Mouse (Mus musculus) forebrain, embryonic 11.5 days (tissue): Measurements from ENCODE around the gene Cxcl9. TPM values are rescaled to one million over a fixed set of nuclear protein-coding genes. Genes with fewer than 3 reads are reported as not detected.

Source experiments
- ATAC-seq: fragments of 200-750 bp; cut with Nextera tagmentation; replicated peaks from 2 replicates; pipeline ENCODE4 v1.8.0; 2017; ENCODE audit warnings: moderate TSS enrichment; ENCODE audit not compliant: low FRiP score
- DNase-seq: peaks from one replicate; pipeline ENCODE4 v3.0.0-alpha.2; 2017; ENCODE audit warnings: low spot score
- H3K27ac ChIP-seq: fragments of 300-500 bp; sonication (generic); 2 replicates; pipeline ENCODE4 v1.5.1; 2014; ENCODE audit warnings: low read depth, low read length
- H3K27me3 ChIP-seq: fragments of 300-500 bp; sonication (generic); 2 replicates; pipeline ENCODE4 v1.6.1; 2014; ENCODE audit warnings: mild to moderate bottlenecking, low read length, mixed read lengths; ENCODE audit not compliant: control insufficient read depth, insufficient read depth
- H3K36me3 ChIP-seq: fragments of 300-500 bp; sonication (generic); 2 replicates; pipeline ENCODE4 v1.6.1; 2014; ENCODE audit warnings: mild to moderate bottlenecking, low read length, moderate library complexity, mixed read lengths; ENCODE audit not compliant: control insufficient read depth, insufficient read depth
- H3K4me1 ChIP-seq: fragments of 300-500 bp; sonication (generic); replicated peaks from 2 replicates; pipeline ENCODE4 v1.6.1; 2014; ENCODE audit warnings: low read length, mixed read lengths; ENCODE audit not compliant: control insufficient read depth, insufficient read depth
- H3K4me2 ChIP-seq: fragments of 300-500 bp; sonication (generic); 2 replicates; pipeline ENCODE4 v1.6.1; 2014; ENCODE audit warnings: low read depth, mild to moderate bottlenecking, low read length, moderate library complexity, mixed read lengths; ENCODE audit not compliant: severe bottlenecking
- H3K4me3 ChIP-seq: fragments of 300-500 bp; sonication (generic); 2 replicates; pipeline ENCODE4 v1.5.1; 2014; ENCODE audit warnings: low read depth, low read length
- H3K9ac ChIP-seq: fragments of 300-500 bp; sonication (generic); 2 replicates; pipeline ENCODE4 v1.6.1; 2014; ENCODE audit warnings: low read length
- H3K9me3 ChIP-seq: fragments of 300-500 bp; sonication (generic); 2 replicates; pipeline ENCODE4 v1.6.1; 2016; ENCODE audit warnings: low read length, mixed read lengths; ENCODE audit not compliant: control insufficient read depth
- WGBS: fragments of 180-500 bp; shearing (Covaris S2); extraction: QIAGEN DNeasy Blood & Tissue Kit; methylation state at CpG from one replicate; pipeline ENCODE4 v1.1.7; 2014; 5-methylcytosine and 5-hydroxymethylcytosine counted together
- polyA plus RNA-seq: library from polyadenylated mRNA; unstranded; fragments of >200 nt; fragmentation: Nextera tagmentation; extraction: Ambion mirVana; gene quantifications from 2 replicates; pipeline ENCODE4 v1.2.1, GENCODE M21; 2014

The Cxcl9 gene
- polyA plus RNA-seq, 1 experiment from 2014 or later = not detected

DNA sequence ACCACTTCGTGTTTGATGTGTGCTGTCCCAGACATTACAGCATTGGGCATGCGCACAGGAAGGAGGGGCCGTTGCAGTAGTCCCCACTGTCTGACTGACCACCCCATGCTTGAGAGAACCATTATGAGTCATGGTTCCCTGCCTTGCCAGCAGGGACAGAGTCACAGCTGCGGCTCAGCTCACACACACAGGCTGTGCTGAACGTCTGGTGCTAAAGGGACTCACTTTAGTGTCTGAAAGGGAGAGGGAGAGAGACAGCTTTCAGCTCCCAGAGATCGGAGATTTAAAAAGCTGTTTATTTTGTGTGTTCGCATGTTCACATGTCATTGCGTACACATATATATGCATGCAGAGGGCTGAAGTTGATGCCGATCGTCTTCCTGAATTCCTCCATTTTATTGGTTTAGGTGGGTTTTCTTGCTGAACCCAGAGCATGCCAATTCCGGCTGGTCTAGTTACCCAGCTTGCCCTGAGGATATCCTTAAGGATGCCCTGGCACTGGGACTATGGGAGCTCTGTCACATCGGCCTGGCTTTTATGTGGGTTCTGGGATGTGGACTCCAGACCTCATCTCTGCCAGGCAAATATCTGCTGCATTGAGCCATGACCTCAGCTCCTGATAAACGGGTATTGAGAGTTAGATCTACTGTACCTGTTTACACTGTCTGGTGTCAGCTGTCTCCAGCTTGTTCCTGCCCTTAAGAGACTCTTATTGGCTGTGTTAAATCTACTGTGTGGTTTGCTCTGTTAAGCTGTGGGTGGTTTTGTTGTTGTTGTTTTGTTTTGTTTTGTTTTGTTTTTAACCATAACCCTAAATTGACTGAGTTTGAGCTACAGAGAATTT lies 41.5 kb upstream of the Cxcl9 start:
- no peaks in the 10 kb centered on the region for H3K36me3 ChIP-seq
- 78% methylated on average over 13 of the region's 13 CpGs for WGBS
- no peak overlapping the region for H3K9ac ChIP-seq
- no peaks in the 10 kb centered on the region for H3K4me1 ChIP-seq
- ATAC-seq = 0 out of 2 replicates have a peak, but pooled peaks have one; percentile 24
- no peak overlapping the region for H3K4me2 ChIP-seq
- no peaks in the 10 kb centered on the region for H3K27me3 ChIP-seq
- H3K27ac ChIP-seq = no peak overlapping the region
- no peaks in the 10 kb centered on the region for H3K9me3 ChIP-seq
- no peak for DNase-seq
- no peak overlapping the region for H3K4me3 ChIP-seq

DNA sequence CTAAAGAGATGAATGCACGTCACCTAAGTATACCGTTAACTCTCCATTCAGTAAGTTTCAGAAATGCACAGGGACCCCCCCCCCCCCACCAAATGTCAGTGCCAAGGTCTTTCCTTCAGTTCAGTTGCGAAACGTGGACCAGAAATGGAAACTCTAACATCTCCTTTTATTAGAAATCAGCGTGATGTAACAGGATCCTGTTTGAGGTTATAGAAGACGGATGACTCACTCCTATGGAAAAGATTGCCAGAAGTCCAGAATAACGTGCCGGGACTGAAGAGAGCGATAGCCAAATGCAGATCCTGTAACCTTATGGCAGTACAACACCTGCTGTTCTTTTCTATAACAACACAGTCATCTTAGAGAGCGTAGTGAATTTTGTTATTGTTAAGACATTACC lies 40.5 kb upstream of the Cxcl9 start:
- no peak overlapping the region for H3K4me3 ChIP-seq
- ATAC-seq (no peak), DNase-seq (no peak)
- H3K27me3 ChIP-seq = no peaks in the 10 kb centered on the region
- H3K36me3 ChIP-seq = no peaks in the 10 kb centered on the region
- no peak overlapping the region for H3K9ac ChIP-seq
- H3K9me3 ChIP-seq = no peaks in the 10 kb centered on the region
- WGBS = 87% methylated on average over 10 of the region's 10 CpGs
- H3K27ac ChIP-seq = no peak overlapping the region
- no peaks in the 10 kb centered on the region for H3K4me1 ChIP-seq
- no peak overlapping the region for H3K4me2 ChIP-seq

DNA sequence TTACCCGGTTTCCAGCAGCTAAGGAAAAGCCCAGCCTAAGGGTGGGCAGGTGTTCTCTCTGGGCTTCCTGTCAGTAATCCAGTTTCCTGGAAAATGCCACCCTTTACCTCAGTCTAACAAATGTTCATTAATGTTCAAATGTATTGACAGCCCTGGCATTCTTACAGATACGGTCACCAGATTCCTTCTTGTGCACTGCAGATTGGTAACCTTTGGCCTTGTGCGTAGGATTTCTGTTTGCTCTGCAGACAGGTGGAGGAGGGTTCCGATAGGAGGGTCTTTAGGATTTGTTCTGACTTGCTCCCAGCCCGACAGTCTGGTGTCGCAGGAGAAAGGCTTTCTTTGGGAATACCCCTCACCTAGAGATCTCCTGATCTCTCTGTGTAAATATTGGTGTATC lies 38.7 kb upstream of the Cxcl9 start:
- no peak for ATAC-seq
- no peaks in the 10 kb centered on the region for H3K4me1 ChIP-seq
- H3K4me3 ChIP-seq = no peak overlapping the region
- peak; percentile 4 for DNase-seq
- no peak overlapping the region for H3K4me2 ChIP-seq
- no peak overlapping the region for H3K27ac ChIP-seq
- H3K36me3 ChIP-seq = no peaks in the 10 kb centered on the region
- no peak overlapping the region for H3K9ac ChIP-seq
- 76% methylated on average over 6 of the region's 6 CpGs for WGBS
- no peaks in the 10 kb centered on the region for H3K9me3 ChIP-seq
- H3K27me3 ChIP-seq = no peaks in the 10 kb centered on the region

DNA sequence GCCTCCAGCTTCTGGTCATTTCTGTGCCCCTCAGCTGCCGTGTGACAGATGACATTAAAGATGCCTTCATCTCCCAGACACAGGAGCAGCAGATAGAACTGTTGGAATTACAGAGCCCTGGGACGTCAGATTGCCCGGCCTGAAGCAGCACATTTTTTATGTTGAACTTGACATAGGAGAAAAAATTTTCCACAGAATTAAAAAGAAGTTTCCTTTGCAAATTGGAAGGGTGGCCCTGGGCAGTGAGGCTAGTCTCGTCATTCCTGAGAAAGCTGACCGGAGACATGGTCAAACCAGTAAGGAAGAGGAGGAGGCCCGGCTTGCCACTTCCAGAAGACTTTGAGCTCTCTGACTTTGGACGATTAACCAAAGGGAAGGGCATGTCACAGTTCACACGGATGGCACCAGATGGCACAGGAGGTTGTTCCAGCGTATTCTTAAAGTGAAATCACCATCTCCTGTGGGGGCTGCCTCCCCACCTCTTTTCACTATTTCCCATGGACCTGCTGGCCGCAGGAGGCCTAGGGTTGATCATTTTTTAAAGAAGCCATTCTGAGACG lies 37.3 kb upstream of the Cxcl9 start:
- H3K4me1 ChIP-seq = no peaks in the 10 kb centered on the region
- no peak overlapping the region for H3K4me2 ChIP-seq
- no peak overlapping the region for H3K4me3 ChIP-seq
- ATAC-seq (no peak), DNase-seq (no peak)
- H3K36me3 ChIP-seq = no peaks in the 10 kb centered on the region
- H3K9me3 ChIP-seq = no peaks in the 10 kb centered on the region
- no peak overlapping the region for H3K9ac ChIP-seq
- WGBS = 80% methylated on average over 11 of the region's 11 CpGs
- no peaks in the 10 kb centered on the region for H3K27me3 ChIP-seq
- no peak overlapping the region for H3K27ac ChIP-seq

DNA sequence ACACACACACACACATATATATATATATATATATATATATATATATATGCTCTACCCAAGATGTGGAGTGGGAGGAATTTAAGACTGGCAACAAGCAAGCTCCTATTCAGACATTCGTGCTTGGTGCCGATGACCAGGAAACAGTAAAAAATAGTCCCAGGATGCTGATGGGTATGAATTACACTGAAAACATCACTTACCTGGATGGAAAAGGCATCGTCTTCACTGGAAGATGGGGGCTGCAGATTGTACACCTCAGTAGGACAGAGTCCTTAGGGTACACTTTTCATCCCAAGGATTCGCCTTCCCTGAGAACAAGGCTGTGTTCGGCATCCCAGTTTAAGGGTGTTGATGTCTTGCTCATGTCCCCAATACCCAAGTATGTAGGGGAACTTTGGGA lies 36.1 kb upstream of the Cxcl9 start:
- Histone ChIP-seq H3K9me3 (no peaks in the 10 kb centered on the region), H3K27me3 (no peaks in the 10 kb centered on the region), H3K27ac (no peak overlapping the region), H3K4me1 (no peaks in the 10 kb centered on the region), H3K4me2 (no peak overlapping the region), H3K9ac (no peak overlapping the region), H3K36me3 (no peaks in the 10 kb centered on the region), H3K4me3 (no peak overlapping the region)
- no peak for DNase-seq
- 92% methylated on average over 5 of the region's 5 CpGs for WGBS
- no peak for ATAC-seq

DNA sequence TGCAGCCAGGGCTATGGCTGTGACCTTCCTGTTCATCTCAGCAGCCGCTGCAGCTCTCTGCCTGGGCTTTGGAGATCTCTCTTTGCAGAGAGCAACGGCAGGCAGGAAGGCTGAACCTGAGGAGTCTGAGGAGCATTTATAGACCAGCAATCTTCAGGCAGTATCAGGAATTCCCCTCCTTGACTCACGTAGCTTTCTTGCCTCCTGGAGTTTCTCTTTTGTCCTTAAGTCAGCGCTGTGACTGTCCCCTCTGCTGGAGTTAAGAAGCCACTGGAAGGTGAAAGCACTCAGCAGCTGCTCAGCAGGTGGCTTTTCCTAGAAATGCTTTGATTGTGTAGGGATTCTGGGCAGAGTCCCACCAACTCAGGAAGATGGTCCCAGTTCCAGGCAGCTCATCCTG lies 35.3 kb upstream of the Cxcl9 start:
- H3K9me3 ChIP-seq = no peaks in the 10 kb centered on the region
- no peak overlapping the region for H3K27ac ChIP-seq
- no peaks in the 10 kb centered on the region for H3K36me3 ChIP-seq
- 16% methylated on average over 4 of the region's 4 CpGs for WGBS
- no peak overlapping the region for H3K9ac ChIP-seq
- no peak overlapping the region for H3K4me3 ChIP-seq
- ATAC-seq (no peak), DNase-seq (no peak)
- no peak overlapping the region for H3K4me2 ChIP-seq
- no peaks in the 10 kb centered on the region for H3K4me1 ChIP-seq
- no peaks in the 10 kb centered on the region for H3K27me3 ChIP-seq

DNA sequence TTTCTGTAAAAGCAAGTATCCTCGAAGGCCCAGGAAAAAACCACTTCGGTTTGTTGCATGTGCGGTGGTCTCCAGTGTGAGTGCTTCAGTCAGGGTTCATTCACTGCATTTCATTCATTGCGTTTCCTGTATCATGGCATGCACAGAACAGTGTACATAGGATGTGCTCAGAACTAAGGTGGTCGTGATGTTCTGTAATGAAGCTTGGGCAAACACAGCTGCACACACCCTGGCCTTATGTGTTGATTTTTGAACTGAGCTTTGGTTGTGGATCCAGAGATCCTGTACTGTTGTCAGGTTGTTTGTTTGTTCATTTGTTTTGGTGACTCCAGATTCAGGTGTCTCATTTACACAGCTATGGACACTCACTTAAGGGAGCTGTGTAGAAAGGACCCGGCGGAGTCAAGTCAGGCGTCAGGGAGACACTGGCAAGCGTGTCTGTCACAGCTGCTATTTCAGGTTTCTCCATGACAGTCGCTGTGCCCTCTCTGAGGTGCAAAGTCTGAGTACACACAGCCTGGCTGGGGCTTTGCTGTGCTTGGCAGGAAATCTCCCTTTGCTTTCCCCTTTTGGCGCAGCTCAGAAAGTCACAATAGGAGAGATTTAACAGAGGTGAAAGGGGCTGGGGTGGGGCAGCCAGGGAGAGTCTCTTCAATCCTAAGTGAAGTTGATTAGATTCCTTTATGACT lies 31.0 kb upstream of the Cxcl9 start:
- Histone ChIP-seq H3K4me2 (no peak overlapping the region), H3K9me3 (no peaks in the 10 kb centered on the region), H3K4me3 (no peak overlapping the region), H3K36me3 (no peaks in the 10 kb centered on the region), H3K27me3 (no peaks in the 10 kb centered on the region), H3K27ac (no peak overlapping the region), H3K9ac (no peak overlapping the region), H3K4me1 (no peaks in the 10 kb centered on the region)
- no peak for ATAC-seq
- no peak for DNase-seq
- WGBS = 83% methylated on average over 11 of the region's 11 CpGs

DNA sequence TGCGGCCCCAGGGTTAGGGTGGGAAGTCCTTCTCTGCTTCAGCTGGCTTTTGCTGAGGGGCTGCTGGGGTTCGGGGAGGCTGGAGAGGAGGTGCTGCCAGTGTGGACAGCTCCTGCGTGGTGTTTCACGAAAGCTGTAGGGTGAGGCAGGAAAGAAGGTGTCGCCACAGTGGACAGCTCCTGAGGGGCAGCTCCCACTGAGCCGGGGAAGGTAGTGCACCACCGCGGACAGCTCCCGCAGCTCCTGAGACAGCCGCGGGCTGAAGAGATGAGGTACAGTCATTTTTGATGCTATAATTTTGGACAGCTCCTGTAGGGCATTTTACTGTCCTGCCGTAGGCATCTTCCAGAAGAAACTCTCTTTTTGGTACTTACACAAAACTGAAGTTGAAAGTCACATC lies 30.2 kb upstream of the Cxcl9 start:
- Histone ChIP-seq H3K4me1 (no peaks in the 10 kb centered on the region), H3K4me2 (no peak overlapping the region), H3K4me3 (no peak overlapping the region), H3K36me3 (no peaks in the 10 kb centered on the region), H3K9ac (no peak overlapping the region), H3K27me3 (no peaks in the 10 kb centered on the region), H3K9me3 (no peaks in the 10 kb centered on the region), H3K27ac (no peak overlapping the region)
- DNase-seq = no peak
- WGBS = 69% methylated on average over 11 of the region's 12 CpGs
- ATAC-seq = no peak
